Mouse (Mus musculus) cerebellum, postnatal 25 days (tissue): ENCODE measurements around the gene Tmem126a.

Experiments used
- DNase-seq, 2 experiments: peaks; one replicate each; pipeline ENCODE4 v3.0.0; 2021; ENCODE audit warnings: mixed read lengths in 2 of 2

Gene Tmem126a

DNA sequence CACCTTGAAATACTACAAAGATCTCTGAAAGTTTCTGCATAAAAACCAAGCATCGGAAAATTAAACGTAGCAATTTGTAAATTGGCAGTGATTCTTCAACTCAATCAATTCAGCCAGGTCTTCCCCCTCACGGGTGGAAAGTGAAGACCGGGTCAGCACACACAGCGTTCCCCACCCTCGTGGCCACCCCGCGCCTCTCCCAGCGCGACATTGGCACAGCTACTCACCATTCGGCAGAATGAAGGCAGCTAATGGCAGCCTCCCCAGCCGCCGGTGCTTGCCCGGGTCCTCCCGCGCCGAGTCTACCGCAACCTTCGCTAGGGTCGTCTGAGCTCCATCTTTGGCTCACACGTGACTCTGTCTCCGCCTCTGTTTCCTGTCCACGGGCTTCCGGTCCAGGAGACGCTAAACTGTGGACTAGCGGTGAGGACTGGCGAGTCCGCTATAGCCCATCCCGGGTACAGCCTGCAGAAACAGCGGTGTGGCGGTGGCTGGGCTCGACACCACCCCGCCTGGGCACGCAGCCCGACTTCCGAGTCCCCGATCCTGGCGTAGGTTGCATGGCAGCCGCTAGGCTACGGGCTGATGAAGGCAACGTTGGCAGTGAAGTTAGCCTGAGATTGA, at the start of gene Tmem126a:
TSS of gene Tmem126a (minus strand) at position 385 of the 624 bp plus-strand sequence.
- DNase-seq: peak; percentile 87 to 91

DNA sequence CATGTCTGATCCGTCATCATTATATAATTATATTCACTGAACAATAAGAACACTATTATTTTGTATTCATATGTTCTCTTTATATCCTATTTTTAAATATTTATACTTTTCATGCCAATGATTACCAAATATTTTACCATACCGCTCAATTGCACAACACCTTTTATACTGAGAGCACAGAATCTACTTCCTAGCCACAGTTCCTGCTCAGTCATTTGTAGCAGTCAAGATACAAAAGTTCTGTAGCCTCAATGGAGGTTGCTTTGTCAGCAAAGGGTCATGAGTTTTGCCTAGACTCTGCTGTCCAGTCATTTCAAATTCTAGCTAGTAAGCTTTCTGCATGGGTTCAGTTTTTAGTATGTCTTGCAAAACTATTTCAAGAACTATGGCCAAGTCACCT, 25.6 kb upstream of the Tmem126a start:
- DNase-seq: no peak

DNA sequence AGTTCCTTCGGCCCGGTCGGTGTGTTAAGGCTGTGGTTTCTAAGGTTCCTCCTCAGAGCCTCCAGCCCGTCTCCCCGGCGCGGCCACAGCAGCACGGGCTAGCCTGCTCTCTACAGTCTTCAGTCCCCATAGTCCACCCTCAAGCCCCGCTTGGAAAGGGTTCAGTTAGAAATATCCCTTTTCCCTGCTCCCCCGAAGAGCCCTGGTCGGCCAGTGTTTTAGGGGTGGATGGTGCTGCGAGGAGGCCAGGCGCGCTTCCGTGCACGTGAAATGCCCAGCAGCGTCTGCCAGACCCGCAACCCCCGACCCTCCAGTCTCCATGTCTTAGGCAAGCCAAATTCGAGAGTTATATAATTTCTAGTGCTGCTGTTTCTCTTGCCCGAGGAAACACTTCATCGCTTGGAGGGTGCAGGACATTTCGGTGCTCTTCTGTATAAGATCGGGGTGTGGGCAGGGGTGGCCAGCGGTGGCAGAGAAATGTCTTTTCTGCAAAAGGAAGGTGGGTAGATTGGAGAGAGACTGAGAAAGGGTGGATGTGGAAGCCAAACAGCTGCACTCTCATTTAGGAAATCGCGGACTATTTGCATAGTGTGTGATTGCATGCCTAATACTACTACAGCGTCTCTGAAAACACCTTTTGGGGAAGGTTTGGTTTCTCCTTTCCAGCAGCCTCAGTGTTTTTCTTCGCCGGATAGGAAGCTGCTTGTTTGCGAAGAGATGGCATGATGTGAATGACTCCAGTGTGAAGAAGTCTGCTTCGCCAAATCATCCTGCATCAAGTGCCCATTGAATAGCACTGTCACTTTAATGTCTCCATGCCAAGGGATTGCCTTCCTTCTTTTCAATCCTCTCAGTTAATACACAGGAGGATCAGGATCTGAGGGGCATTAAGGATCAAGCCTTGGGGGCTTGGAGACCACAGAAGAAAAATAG, 19.6 kb upstream of the Tmem126a start, which contains the start of gene Dlg2:
TSS of gene Dlg2 (plus strand) at position 360 of the 933 bp plus-strand sequence.
- peak in 1 of 2 experiments; percentile 44 for DNase-seq

DNA sequence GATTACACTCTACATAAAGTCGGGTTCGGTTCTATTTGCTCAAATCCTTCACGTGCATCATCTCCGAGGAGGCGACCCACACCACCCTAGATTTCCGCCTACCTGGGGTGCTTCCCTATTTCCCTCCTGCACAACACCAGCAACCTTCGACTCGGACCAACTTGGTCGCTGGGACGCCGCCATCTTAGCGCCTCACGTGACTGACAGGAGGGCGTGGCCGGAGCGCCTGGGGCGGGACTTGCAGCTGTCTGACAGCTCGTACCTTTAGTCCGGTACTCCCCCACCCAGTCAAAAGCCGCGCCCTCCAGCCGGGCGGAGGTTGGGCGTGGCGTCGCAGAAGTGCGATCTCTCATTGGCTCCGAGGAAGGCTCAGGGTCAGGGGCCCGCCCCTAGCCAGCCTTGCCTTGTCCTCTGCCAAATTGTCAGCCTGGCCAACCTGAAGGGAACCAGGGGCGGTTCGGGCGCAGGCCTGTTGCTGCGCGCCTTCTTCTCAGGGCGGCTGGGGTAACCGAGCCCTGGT, 18.8 kb upstream of the Tmem126a start, which contains the start of gene Tmem126b:
TSS of gene Tmem126b (minus strand) at position 209 of the 520 bp plus-strand sequence.
- peak; percentile 99 for DNase-seq

DNA sequence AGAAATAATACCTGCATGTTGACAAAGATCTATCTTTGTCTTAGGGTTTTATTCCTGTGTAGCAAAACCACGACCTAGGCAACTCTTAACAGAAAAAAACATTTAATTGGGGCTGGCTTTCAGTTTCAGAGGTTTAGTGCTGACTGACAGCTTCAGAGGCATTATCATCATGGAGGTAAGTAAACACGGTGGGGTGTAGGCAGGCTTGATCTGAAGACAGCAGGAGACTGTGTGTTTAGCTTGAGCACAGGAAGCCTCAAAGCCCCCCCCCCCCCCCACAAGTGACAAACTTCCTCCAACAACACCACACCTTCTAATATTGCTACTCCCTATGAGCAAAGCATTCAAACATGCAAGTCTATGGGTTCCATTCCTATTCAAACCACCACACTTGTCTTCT, 16.5 kb upstream of the Tmem126a start:
- DNase-seq: no peak

DNA sequence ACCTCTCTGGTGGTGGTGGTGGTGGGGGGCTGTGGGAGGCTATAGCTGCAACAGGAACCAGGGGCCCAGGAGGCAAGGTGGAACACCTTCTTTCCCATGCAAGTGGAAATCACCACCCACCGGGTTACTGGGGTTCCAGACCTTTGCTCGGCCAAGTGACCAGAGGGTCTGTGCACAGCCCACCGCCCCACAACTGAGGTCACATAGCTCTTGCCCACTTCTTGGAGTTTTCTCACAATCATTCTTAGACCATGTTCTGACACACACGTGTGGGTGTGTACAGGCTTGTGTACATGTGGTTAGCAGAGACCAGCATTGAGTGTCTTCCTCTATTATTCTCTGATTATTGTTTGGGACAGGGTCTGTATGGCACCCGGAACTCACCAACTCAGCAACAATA, 4.4 kb upstream of the Tmem126a start:
- DNase-seq: no peak

DNA sequence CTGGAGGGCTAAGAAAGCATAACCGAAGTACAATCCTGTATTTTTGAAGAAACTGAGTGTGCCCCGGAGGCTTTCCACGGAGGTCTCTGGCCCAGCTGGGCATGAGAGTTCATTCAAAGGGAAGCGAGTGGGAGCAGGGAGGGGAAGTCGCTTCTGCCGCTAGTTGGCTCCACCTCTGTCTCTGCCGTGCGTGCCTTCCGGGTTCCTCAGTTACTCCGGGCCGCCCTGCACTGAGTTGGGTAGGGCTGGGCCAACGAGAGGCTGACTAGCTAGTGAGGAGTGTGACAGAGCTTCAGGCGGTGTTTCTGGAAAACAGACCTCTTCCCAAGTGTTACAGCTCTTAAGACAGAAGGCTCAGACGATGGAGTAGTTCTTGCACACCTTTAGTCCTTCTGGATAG, 3.9 kb upstream of the Tmem126a start:
- DNase-seq: peak in 1 of 2 experiments; percentile 34

DNA sequence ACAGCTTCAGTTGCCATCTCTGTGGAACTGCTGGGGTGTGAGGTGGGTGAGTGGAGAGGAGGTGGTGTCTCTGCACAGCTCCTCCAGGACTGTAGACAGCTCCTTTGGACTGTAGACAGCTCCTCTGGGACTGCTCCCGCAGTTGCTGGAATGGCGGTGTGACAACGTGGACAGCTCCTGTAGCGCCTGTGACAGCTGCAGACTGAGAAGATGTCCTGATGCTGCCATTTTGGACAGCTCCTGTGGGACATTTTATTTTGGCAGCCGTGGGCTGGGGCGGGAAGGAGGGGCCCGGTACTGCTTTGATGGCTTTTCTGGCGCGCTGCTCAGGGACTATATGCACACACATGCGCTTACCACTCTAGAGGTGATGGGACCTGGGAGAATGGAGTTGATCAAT, 3.3 kb upstream of the Tmem126a start:
- no peak for DNase-seq

DNA sequence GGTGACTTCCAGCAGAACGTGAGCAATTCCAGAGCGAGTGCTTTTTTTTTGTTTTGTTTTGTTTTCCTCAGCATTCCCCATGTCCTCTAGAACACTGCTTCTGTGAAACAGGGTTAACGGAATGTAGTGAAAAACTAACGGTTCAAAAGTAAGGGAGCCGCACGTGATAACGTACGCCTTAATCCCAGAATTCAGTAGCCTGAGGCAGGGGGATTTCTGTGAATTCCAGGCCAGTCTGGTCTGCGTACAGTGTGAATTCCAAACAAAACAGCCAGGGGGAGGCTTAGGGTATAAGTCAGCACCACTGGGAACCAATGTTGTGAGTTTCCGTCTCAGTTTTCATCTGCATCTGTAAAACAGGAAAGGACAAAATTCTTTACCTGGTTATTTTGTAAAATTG, 488 bp upstream of the Tmem126a start:
- DNase-seq: peak in 1 of 2 experiments; percentile 31

DNA sequence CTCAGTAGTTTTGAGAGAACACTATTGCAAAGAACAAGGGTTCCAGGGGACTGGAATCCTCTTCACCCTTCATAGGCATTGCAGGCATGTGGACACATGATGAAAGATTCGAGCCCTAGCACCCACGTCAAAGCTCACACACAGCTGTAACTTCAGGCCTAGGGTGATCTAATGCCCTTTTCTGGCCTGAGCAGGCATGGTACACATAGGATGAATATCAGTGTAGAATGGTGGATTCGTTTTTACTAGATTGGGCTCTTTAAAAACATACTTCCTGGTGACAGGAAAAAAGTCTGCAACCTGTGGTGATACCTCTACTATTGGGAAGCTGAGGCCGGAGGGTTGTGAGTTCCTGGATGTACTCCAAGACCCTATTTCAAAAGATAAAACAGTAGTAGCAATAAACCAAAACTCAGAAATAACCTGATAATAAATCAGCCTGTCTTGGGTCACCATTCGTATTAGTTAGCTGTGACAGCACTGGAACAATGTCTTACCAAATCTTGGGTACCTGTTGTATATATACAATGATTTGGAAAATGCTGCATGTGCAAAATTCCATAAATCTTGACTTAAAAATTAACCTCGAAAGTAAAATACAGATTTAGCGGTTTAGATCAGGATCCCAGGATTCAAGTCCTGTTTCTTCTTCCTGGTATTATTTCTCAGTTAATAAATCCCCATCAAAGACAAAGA, 732 bp downstream of the Tmem126a start:
- DNase-seq: no peak

DNA sequence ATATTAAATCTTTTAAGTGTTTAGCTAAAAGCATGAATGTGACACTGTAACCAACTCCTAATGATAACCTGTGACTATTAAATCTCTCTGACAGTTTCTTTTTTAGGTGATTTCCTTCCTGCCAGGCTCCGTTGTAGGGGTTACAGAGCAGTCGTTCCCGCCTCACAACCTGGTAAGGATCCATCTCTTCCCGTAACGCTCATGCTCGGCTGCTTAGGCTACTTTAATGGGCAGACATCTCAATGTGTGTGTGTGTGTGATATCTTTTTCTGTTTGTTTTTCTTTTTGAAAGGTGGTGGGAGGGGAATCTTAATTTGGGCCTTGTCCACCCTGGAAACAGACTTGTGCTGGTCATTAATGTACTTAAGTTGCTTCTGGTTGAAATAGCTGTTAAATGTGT, 12.8 kb downstream of the Tmem126a start:
- peak in 1 of 2 experiments; percentile 24 for DNase-seq

DNA sequence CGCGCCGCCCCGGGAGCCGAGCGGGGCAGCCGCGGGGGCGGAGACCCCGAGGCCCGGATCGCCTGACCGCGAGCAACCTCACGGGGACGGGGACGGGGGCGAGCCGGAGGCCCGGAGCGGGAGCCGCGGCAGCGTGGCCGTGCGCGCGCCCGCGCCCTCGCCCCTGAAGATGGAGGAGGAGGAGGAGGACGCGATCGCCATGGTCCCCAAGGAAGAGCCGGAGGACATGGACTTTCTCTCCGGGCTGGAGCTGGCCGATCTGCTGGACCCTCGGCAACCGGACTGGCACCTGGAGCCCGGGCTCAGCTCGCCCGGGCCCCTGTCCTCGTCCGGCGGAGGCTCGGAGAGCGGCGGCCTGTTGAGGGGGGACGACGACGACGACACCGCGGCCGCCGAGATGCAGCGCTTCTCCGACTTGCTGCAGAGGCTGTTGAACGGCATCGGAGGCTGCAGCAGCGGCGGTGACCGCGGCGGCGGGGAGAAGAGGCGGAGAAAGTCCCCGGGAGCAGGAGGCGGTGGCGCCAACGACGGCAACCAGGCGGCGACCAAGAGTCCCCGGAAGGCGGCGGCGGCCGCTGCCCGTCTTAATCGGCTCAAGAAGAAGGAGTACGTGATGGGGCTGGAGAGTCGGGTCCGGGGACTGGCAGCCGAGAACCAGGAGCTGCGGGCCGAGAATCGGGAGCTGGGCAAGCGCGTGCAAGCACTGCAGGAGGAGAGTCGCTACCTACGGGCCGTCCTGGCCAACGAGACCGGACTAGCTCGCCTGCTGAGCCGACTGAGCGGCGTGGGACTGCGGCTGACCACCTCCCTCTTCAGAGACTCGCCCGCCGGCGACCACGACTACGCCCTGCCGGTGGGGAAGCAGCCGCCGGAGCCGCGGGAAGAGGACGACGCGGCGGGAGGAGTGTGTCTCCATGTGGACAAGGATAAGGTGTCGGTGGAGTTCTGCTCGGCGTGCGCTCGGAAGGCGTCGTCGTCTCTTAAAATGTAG, 13.6 kb downstream of the Tmem126a start:
- peak; percentile 84 to 87 for DNase-seq

DNA sequence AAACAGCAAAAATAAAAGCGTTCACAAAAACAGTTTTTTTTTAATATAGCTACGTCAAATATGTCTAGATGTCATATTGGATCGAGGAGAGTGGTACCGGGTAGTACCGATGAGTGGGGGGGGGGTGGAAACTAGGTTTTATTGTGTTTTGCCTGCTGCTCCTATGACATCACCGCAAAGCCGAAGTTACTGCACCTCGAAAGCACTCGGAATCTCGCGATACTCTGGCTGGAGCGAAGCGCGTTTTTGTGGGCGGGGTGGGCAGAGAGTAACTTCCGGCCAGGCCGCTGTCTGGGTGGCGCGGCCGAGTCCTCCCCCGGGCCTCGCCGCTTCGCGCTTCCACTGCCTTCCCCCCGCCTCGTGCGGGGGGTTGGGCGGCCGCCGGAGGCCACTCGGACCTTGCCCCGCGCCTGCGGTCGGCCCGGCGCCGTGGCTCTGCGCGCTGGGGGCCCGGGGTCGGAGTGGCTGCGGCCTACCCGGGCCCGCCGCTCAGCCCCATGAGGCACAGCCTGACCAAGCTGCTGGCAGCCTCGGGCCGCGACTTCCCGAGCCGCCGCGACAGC, 14.4 kb downstream of the Tmem126a start, which contains the start of gene Crebzf:
TSS of gene Crebzf (plus strand) at position 212 of the 563 bp plus-strand sequence.
- DNase-seq: peak; percentile 96 to 97

DNA sequence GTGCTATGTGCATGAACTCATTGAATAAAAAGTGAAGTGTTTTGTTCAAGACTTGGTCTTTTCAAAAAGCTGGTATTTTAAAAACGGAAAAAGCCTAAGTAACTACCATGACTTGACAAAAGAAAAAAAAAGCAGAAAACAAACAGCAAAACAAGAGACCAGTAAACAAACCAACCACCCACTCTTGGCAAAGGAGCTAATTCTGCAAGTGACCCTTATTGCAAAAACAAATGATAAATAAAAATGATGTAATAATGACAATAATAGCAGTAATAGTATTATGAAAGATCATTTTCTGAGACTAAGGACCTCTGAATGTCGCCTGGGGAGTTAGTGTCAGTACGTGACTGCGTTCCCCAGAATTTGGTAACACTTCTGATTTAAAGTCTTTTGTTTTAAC, 15.0 kb downstream of the Tmem126a start:
- DNase-seq: no peak

DNA sequence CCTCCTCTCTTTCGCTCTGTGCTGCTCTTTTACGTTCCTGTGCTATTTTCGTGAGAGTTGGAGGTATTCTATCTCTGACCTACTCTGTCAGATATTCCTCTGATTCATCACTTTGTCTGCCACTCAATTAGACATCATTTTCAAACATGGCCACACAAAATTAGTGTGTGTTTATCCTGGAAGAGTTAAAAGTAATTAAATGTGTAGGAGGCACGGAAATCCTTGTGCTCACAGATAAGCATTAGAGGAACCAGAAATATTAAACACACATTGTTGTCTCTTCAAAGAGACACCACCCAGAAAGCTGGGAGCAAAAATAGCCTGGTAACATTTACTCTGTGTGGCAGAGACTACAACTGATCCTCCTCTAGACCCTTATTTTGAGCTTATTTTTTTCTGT, 17.0 kb downstream of the Tmem126a start:
- no peak for DNase-seq

DNA sequence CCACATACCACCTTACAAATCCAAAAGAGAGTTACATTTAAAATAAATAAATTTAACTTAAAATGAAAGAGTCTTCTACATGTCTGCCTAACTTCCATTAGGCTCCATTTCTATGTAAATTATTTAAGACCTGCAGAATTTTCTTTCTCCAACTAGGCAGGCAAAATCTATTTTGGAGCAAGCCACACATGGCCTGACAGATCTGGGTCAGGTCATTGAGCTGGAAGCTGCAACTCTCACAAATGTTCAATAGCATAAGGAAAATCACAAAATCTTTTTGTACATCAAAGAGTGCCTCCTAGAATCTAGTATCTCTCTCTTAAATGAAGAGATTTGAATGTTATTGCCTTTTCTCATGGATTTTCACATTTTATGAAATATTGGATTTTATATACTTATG, 24.8 kb downstream of the Tmem126a start:
- DNase-seq: peak in 1 of 2 experiments; percentile 24

DNA sequence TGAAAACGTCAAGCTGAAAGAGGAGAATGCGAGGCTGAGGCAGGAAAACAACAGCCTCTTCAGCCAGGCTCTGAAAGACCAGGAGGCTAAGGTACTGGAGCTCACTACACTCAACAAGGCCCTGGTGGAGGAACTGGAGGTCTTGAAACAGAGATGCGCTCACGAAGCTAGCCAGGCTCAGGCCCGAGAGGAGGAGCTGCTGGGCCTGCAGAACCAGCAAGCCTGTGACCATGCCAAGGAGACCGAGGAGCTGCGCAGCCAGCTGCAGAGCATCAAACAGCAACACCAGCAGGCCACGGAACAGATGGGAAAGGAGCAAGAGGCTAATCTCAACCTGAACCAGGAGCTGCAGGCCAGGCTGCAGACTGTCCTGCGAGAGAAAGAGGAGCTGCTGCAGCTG, 30.0 kb downstream of the Tmem126a start:
- peak in 1 of 2 experiments; percentile 42 for DNase-seq

DNA sequence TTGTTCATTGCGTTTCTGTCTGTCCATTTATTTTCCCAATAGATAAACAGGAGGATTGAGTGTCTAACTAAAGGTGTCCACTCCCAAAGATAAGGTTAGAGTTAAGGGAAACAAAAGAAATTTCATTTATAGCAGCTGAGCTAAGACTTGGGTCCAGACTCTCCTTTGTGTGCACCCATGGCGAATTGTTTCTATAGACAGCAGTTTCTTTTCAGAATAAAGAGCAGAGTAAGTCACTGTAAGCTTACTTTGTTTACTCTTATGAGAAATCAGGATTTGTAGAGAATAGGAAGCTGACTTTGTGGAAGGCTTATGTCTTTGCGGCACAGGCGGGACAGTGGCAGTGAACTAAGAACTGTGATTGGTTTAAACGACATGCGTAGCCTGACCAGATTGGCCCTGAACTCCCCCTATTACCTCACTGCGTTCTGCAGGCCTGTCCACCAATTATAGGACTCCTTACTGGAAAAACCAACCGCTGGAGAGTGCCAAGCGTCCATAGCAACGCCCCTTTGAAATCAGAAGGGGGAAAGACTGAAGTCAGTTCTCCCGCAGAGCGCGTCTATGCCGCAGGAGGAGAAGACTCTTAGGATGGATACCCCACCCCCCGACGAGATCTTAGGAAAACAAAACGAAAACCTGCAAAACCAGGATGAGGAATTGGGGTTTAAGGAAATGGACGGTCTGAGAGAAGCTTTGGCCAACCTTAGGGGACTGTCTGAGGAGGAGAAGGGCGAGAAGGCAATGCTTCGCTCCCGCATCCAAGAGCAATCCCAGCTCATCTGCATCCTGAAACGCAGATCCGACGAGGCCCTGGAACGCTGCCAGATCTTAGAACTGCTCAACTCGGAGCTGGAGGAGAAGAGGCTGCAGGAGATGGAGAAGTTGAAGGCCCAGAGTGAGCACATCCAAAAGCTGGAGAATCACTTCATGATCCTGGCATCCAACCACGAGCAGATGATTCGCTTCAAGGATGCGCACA, 30.7 kb downstream of the Tmem126a start, which contains the start of gene Ccdc89:
TSS of gene Ccdc89 (plus strand) at position 558 of the 982 bp plus-strand sequence.
- DNase-seq: peak; percentile 84 to 86

DNA sequence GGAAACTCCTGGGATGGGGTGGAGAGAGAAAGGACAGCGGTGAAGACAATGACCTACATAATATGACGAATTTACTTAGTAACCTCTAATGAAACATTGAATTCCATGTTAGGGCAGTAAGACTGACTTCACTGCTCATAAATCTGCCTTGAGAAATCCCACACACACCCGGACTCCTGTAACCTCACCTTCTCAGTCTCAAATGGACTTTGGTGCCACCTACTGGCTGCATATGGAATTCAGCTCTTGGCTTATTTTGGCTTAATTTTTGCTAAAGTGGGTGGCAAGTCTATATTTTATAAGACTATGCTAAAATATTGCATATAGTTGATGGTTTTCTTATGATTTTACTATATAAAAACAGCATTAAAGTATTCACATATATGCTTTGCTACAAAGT, 47.1 kb downstream of the Tmem126a start:
- DNase-seq: peak; percentile 71 to 82
